Mouse (Mus musculus) frontal cortex, adult 2 months (tissue): ENCODE measurements at regions not wholly inside any gene's neighbourhood (a gene's known extent, or its start where the extent isn't known, plus 50 kb on each side); places are given as distances from the start of the nearest gene placed in this dataset.
A peak's percentile ranks its signal among the peaks of the same experiment; 100 is the strongest.

ENCODE experiments used
- DNase-seq, 2 experiments: peaks; one replicate each; pipeline ENCODE4 v3.0.0; 2022; ENCODE audit warnings: low spot score in 1 of 2; ENCODE audit errors: extremely low spot score in 1 of 2

- peak in 1 of 2 experiments; percentile 10 for DNase-seq
Observed at GRCm38 (mm10) chr14:81098615-81099014, 1114.7 kb downstream of the Olfm4 start.
